Mouse (Mus musculus) cerebellum, postnatal 25 days (tissue): Measurements from ENCODE around the gene 3830406C13Rik.
"Not testable (repeated sequence)": the region's sequence is repeated elsewhere in the genome, so short reads cannot be mapped to it uniquely, and the experiment has no call there.

ENCODE experiments used
- DNase-seq, 2 experiments: peaks; one replicate each; pipeline ENCODE4 v3.0.0; 2021; ENCODE audit warnings: mixed read lengths in 2 of 2

3830406C13Rik gene

GRCm38 (mm10) chr14:12284141-12284912 lies at the start of gene 3830406C13Rik:
Gene 3830406C13Rik, plus strand, starts transcription at chr14:12284173.
- DNase-seq = peak; percentile 86 to 91

- DNase-seq = no peak
Measured at GRCm38 (mm10) chr14:12243726-12244125, 40.2 kb upstream of the 3830406C13Rik start.

GRCm38 (mm10) chr14:12276031-12276430 lies 7.9 kb upstream of the 3830406C13Rik start:
- no peak for DNase-seq

- DNase-seq = no peak
Measured at GRCm38 (mm10) chr14:12283641-12284040, 332 bp upstream of the 3830406C13Rik start, which contains the start of gene Gm49355. Gene Gm49355, plus strand, starts transcription at chr14:12283976.

- DNase-seq = not testable (repeated sequence)
Measured at GRCm38 (mm10) chr14:12289747-12290146, 5.8 kb downstream of the 3830406C13Rik start.

- peak; percentile 61 to 75 for DNase-seq
Measured at GRCm38 (mm10) chr14:12296391-12296790, 12.4 kb downstream of the 3830406C13Rik start.

- DNase-seq = no peak
Measured at GRCm38 (mm10) chr14:12299171-12299570, 15.2 kb downstream of the 3830406C13Rik start.

- DNase-seq = no peak
Measured at GRCm38 (mm10) chr14:12299654-12300053, 15.7 kb downstream of the 3830406C13Rik start.

GRCm38 (mm10) chr14:12300275-12300674 lies 16.3 kb downstream of the 3830406C13Rik start:
- no peak for DNase-seq

- DNase-seq = peak in 1 of 2 experiments; percentile 51
Measured at GRCm38 (mm10) chr14:12300677-12301076, 16.7 kb downstream of the 3830406C13Rik start.

- no peak for DNase-seq
Measured at GRCm38 (mm10) chr14:12303106-12303505, 19.1 kb downstream of the 3830406C13Rik start.

- DNase-seq = no peak
Measured at GRCm38 (mm10) chr14:12333622-12334021, 49.6 kb downstream of the 3830406C13Rik start.

- no peak for DNase-seq
Measured at GRCm38 (mm10) chr14:12334925-12335324, 51.0 kb downstream of the 3830406C13Rik start.

- DNase-seq = no peak
Measured at GRCm38 (mm10) chr14:12337421-12337997, 53.5 kb downstream of the 3830406C13Rik start.

- no peak for DNase-seq
Measured at GRCm38 (mm10) chr14:12337998-12338809, 54.2 kb downstream of the 3830406C13Rik start.

- no peak for DNase-seq
Measured at GRCm38 (mm10) chr14:12338811-12339565, 55.0 kb downstream of the 3830406C13Rik start.

GRCm38 (mm10) chr14:12340238-12341074 lies 56.5 kb downstream of the 3830406C13Rik start:
- DNase-seq = peak in 1 of 2 experiments; percentile 8

GRCm38 (mm10) chr14:12341075-12341788 lies 57.3 kb downstream of the 3830406C13Rik start:
- DNase-seq = peak; percentile 28 to 33

GRCm38 (mm10) chr14:12341789-12342457 lies 58.0 kb downstream of the 3830406C13Rik start:
- DNase-seq = no peak

- DNase-seq = no peak
Measured at GRCm38 (mm10) chr14:12342458-12343131, 58.6 kb downstream of the 3830406C13Rik start.
